Mouse (Mus musculus) stomach, embryonic 14.5 days (tissue): ENCODE measurements around the gene Tnip1. TPM values are rescaled to one million over a fixed set of nuclear protein-coding genes. Genes with fewer than 3 reads are reported as not detected.

Source experiments
- ATAC-seq: fragments of 200-750 bp; cut with Nextera tagmentation; 2 replicates; pipeline ENCODE4 v1.8.0; 2017; ENCODE audit warnings: low read depth, moderate TSS enrichment; ENCODE audit not compliant: insufficient number of reproducible peaks, insufficient read depth, low FRiP score
- H3K27ac ChIP-seq: fragments of 300-500 bp; sonication (generic); 2 replicates; pipeline ENCODE4 v1.5.1; 2014; ENCODE audit warnings: mild to moderate bottlenecking, low read length, moderate library complexity, mixed read lengths
- H3K27me3 ChIP-seq: fragments of 300-500 bp; sonication (generic); 2 replicates; pipeline ENCODE4 v1.6.1; 2014; ENCODE audit warnings: low read length, control low read depth, mixed read lengths; ENCODE audit not compliant: control insufficient read depth, insufficient read depth
- H3K36me3 ChIP-seq: fragments of 300-500 bp; sonication (generic); 2 replicates; pipeline ENCODE4 v1.6.1; 2014; ENCODE audit warnings: mild to moderate bottlenecking, control low read depth, low read length, moderate library complexity, mixed read lengths; ENCODE audit not compliant: control insufficient read depth, insufficient read depth
- H3K4me1 ChIP-seq: fragments of 300-500 bp; sonication (generic); 2 replicates; pipeline ENCODE4 v1.6.1; 2014; ENCODE audit warnings: low read length, control low read depth, mixed read lengths; ENCODE audit not compliant: control insufficient read depth, insufficient read depth
- H3K4me2 ChIP-seq: fragments of 300-500 bp; sonication (generic); replicated peaks from 2 replicates; pipeline ENCODE4 v1.6.1; 2014; ENCODE audit warnings: low read depth, low read length, control low read depth
- H3K4me3 ChIP-seq: fragments of 300-500 bp; sonication (generic); 2 replicates; pipeline ENCODE4 v1.5.1; 2014; ENCODE audit warnings: low read depth, low read length, control low read depth
- H3K9ac ChIP-seq: fragments of 300-500 bp; sonication (generic); replicated peaks from 2 replicates; pipeline ENCODE4 v1.6.1; 2014; ENCODE audit warnings: low read depth, mild to moderate bottlenecking, control low read depth, low read length, moderate library complexity, mixed read lengths
- H3K9me3 ChIP-seq: fragments of 300-500 bp; sonication (generic); 2 replicates; pipeline ENCODE4 v1.6.1; 2016; ENCODE audit warnings: low read depth, low read length, control low read depth; ENCODE audit not compliant: control insufficient read depth
- WGBS: fragments of 180-500 bp; shearing (Covaris S2); extraction: QIAGEN DNeasy Blood & Tissue Kit; methylation state at CpG from one replicate; pipeline ENCODE4 v1.1.7; 2014; 5-methylcytosine and 5-hydroxymethylcytosine counted together
- polyA plus RNA-seq: library from polyadenylated mRNA; unstranded; fragments of >200 nt; fragmentation: Nextera tagmentation; extraction: Ambion mirVana; gene quantifications from 2 replicates; pipeline ENCODE4 v1.2.1, GENCODE M21; 2014

Tnip1 gene
- polyA plus RNA-seq, 1 experiment from 2014 or later, result 21.0 TPM

- H3K4me2 ChIP-seq, result no peak overlapping the region
- ATAC-seq, result no peak
- no peak overlapping the region for H3K27ac ChIP-seq
- no peak overlapping the region for H3K4me3 ChIP-seq
- 72% methylated on average over 4 of the region's 4 CpGs for WGBS
- no peaks in the 10 kb centered on the region for H3K27me3 ChIP-seq
- no peaks in the 10 kb centered on the region for H3K9me3 ChIP-seq
- H3K4me1 ChIP-seq, result peaks cover 11% of the 10 kb centered on the region; the same call in 1 of the 2 replicates
- no peak overlapping the region for H3K9ac ChIP-seq
- H3K36me3 ChIP-seq, result peaks cover 22% of the 10 kb centered on the region
Observed at GRCm38 (mm10) chr11:54906466-54906865, 56.3 kb downstream of the Tnip1 start.

GRCm38 (mm10) chr11:54905931-54906330 is 56.8 kb downstream of the Tnip1 start:
- no peaks in the 10 kb centered on the region for H3K27me3 ChIP-seq
- ATAC-seq, result no peak

GRCm38 (mm10) chr11:54905086-54905485 is 57.6 kb downstream of the Tnip1 start:
- no peak overlapping the region for H3K4me3 ChIP-seq
- WGBS, result 91% methylated on average over 3 of the region's 3 CpGs
- ATAC-seq, result no peak
- no peaks in the 10 kb centered on the region for H3K9me3 ChIP-seq
- no peak overlapping the region for H3K9ac ChIP-seq
- peaks cover 10% of the 10 kb centered on the region for H3K36me3 ChIP-seq
- H3K27ac ChIP-seq, result no peak overlapping the region
- no peaks in the 10 kb centered on the region for H3K27me3 ChIP-seq
- peaks cover 11% of the 10 kb centered on the region; the same call in 1 of the 2 replicates for H3K4me1 ChIP-seq
- H3K4me2 ChIP-seq, result no peak overlapping the region

More at GRCm38 (mm10) chr11:54905931-54906330, 56.8 kb downstream of the Tnip1 start:
- Histone ChIP-seq H3K27ac (no peak overlapping the region), H3K4me3 (no peak overlapping the region), H3K9ac (no peak overlapping the region), H3K9me3 (no peaks in the 10 kb centered on the region), H3K36me3 (peaks cover 17% of the 10 kb centered on the region), H3K4me2 (no peak overlapping the region), H3K4me1 (peaks cover 11% of the 10 kb centered on the region; the same call in 1 of the 2 replicates)
- 55% methylated on average over 4 of the region's 4 CpGs for WGBS

GRCm38 (mm10) chr11:54903940-54904706 is 58.6 kb downstream of the Tnip1 start:
- Histone ChIP-seq H3K9ac (no peak overlapping the region), H3K9me3 (no peaks in the 10 kb centered on the region), H3K4me3 (no peak overlapping the region), H3K4me1 (peaks cover 11% of the 10 kb centered on the region; the same call in 1 of the 2 replicates), H3K27ac (0 out of 2 replicates have a peak overlapping the region, but pooled peaks have one; percentile 27), H3K27me3 (no peaks in the 10 kb centered on the region), H3K4me2 (peak overlapping the region; percentile 73), H3K36me3 (peaks cover 1% of the 10 kb centered on the region; the same call in 1 of the 2 replicates)
- peak; percentile 75; the same call in 1 of the 2 replicates for ATAC-seq
- WGBS, result 24% methylated on average over 4 of the region's 4 CpGs

- H3K4me1 ChIP-seq, result peaks cover 11% of the 10 kb centered on the region; the same call in 1 of the 2 replicates
- ATAC-seq, result no peak
- WGBS, result 63% methylated on average over 5 of the region's 5 CpGs
- no peaks in the 10 kb centered on the region for H3K36me3 ChIP-seq
- H3K4me3 ChIP-seq, result peak overlapping the region; percentile 48
- H3K27me3 ChIP-seq, result no peaks in the 10 kb centered on the region
- H3K4me2 ChIP-seq, result peak overlapping the region; percentile 73
- no peak overlapping the region for H3K9ac ChIP-seq
- H3K27ac ChIP-seq, result 0 out of 2 replicates have a peak overlapping the region, but pooled peaks have one; percentile 27
- no peaks in the 10 kb centered on the region for H3K9me3 ChIP-seq
Observed at GRCm38 (mm10) chr11:54903339-54903738, 59.4 kb downstream of the Tnip1 start.

GRCm38 (mm10) chr11:54902333-54903323 is 60.1 kb downstream of the Tnip1 start, which contains the start of gene Gpx3:
TSS of gene Gpx3 (plus strand) at chr11:54902453.
- ATAC-seq, result peak; percentile 74; the same call in 1 of the 2 replicates
- no peak within 1 kb of the TSS; the same call in 1 of the 2 replicates for H3K9ac ChIP-seq
- H3K4me2 ChIP-seq, result peak within 1 kb of the TSS; percentile 73
- H3K4me1 ChIP-seq, result peaks cover 11% of the 10 kb centered on the region; the same call in 1 of the 2 replicates
- no peaks in the 10 kb centered on the region for H3K27me3 ChIP-seq
- no peaks in the 10 kb centered on the region for H3K36me3 ChIP-seq
- WGBS, result 11% methylated on average over 44 of the region's 45 CpGs
- H3K9me3 ChIP-seq, result no peaks in the 10 kb centered on the region
- H3K27ac ChIP-seq, result no peak within 1 kb of the TSS
- peak within 1 kb of the TSS; percentile 48 for H3K4me3 ChIP-seq

GRCm38 (mm10) chr11:54899657-54900056 is 63.1 kb downstream of the Tnip1 start:
- H3K4me1 ChIP-seq, result peaks cover 11% of the 10 kb centered on the region; the same call in 1 of the 2 replicates
- WGBS, result 53% methylated on average over 4 of the region's 4 CpGs
- H3K4me2 ChIP-seq, result no peak overlapping the region
- H3K27ac ChIP-seq, result no peak overlapping the region
- H3K36me3 ChIP-seq, result no peaks in the 10 kb centered on the region
- no peaks in the 10 kb centered on the region for H3K27me3 ChIP-seq
- no peaks in the 10 kb centered on the region for H3K9me3 ChIP-seq
- no peak overlapping the region for H3K4me3 ChIP-seq
- no peak overlapping the region for H3K9ac ChIP-seq
- no peak for ATAC-seq

GRCm38 (mm10) chr11:54897470-54897869 is 65.2 kb downstream of the Tnip1 start:
- H3K27ac ChIP-seq, result no peak overlapping the region
- no peak overlapping the region for H3K9ac ChIP-seq
- 52% methylated on average over 5 of the region's 5 CpGs for WGBS
- H3K9me3 ChIP-seq, result no peaks in the 10 kb centered on the region
- no peak overlapping the region for H3K4me3 ChIP-seq
- ATAC-seq, result no peak
- no peaks in the 10 kb centered on the region for H3K27me3 ChIP-seq
- no peaks in the 10 kb centered on the region for H3K4me1 ChIP-seq
- H3K36me3 ChIP-seq, result no peaks in the 10 kb centered on the region
- no peak overlapping the region for H3K4me2 ChIP-seq
